Mouse (Mus musculus) erythroblast, embryonic 14.5 days (primary cell): ENCODE results near the gene Sec16b.

Experiments used
- GATA1 ChIP-seq: IDR thresholded peaks from 2 replicates; pipeline ENCODE4 v1.6.1; 2012; ENCODE audit warnings: low read length, inconsistent platforms, mixed read lengths
- TAL1 ChIP-seq: IDR thresholded peaks from 3 replicates; pipeline ENCODE4 v1.6.1; 2012; ENCODE audit warnings: low read length, inconsistent platforms, mixed read lengths

- no peak for TF ChIP-seq TAL1
- TF ChIP-seq GATA1: no peak
These were observed 12.9 kb downstream of the Sec16b start for GRCm38 (mm10) chr1:157519396-157519795.
